Mouse (Mus musculus): ENCODE measurements around the gene Nutm1.

DNA sequence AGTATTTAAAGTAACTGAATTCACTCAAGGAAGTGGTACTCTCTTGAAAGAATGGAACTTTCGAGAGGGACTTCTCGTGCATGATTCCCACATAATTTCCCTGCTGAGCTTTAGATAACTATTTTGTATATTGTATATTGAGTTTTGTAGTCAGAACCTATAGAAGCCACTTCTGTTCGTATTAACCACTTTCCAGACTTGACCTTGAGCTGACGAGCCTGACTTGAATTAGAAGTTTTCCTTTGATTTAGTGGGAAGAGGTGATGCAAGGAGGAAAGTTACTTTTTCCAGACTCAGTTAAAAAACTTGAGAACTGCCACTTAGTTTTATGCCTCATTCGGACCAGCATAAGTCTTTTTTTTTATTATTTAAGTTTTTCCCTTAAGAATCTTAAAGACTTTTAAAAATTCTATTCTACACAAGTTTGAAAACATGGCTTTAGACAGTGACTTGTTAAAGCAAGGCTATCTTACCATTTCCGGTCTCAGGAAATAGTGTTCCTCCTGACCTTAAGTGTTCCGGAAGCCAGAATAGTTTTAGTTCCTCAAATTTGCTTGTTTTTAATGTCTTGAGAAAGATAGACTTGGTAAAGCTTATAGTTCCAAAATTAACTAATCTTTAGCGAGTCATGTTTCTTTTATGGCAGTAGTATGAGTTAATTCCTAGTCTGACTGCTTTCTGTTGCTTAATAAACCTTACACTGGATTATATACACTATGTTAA, 8.6 kb upstream of the Nutm1 start:
- no peak for TF ChIP-seq CTCF (IDR thresholded peaks at IDR 0.05; ENCODE audit: low read depth)
- 0 out of 2 replicates have a peak, but pooled peaks have one; percentile 24 for TF ChIP-seq EP300 (IDR thresholded peaks at IDR 0.05; ENCODE audit: low read depth)
